Mouse (Mus musculus) v-Abl transformed pro-B cells (cell line): ENCODE results near the gene Chrm5.
"Not testable (repeated sequence)": the region's sequence is repeated elsewhere in the genome, so short reads cannot be mapped to it uniquely, and the experiment has no call there.

Source experiments
- in situ Hi-C, 2 experiments: fragments of 400-800 bp; cut with MboI; formaldehyde crosslinking; loops; one replicate each; pipeline ENCODE4 v1.15.1; 2025; ENCODE audit not compliant: unreplicated experiment in 2 of 2

Chrm5 gene

GRCm38 (mm10) chr2:112484886-112485285 is 4.3 kb upstream of the Chrm5 start:
- in situ Hi-C loops: loop anchor here (5.0 to 10.0 kb wide), 3 partner anchors 108 to 290 kb away; partner anchors contain the start of genes Gm21985 (in 1 of the 2), Katnbl1 (in 1 of the 2), Nop10 (in 1 of the 2) and Slc12a6 (in 1 of the 2)

DNA sequence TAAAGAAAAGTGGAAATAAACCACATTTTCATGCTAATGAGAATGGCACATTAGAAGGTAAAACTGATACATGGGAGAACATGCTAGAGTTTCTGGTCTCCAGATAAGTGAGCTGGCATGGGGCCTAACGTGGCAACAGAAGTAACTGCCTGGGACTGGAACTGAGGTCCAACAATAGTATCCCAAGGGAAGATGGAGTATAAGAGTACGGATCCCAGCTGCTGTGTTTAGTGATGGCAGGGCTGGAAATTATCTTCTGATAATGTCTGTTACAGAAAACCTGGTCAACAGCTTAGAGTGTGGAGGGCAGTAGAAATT is 2.7 kb upstream of the Chrm5 start:
- in situ Hi-C loops: loop anchor here (5.0 to 10.0 kb wide), 3 partner anchors 106 to 288 kb away; partner anchors contain the start of genes Gm21985 (in 1 of the 2), Katnbl1 (in 1 of the 2), Nop10 (in 1 of the 2) and Slc12a6 (in 1 of the 2)

DNA sequence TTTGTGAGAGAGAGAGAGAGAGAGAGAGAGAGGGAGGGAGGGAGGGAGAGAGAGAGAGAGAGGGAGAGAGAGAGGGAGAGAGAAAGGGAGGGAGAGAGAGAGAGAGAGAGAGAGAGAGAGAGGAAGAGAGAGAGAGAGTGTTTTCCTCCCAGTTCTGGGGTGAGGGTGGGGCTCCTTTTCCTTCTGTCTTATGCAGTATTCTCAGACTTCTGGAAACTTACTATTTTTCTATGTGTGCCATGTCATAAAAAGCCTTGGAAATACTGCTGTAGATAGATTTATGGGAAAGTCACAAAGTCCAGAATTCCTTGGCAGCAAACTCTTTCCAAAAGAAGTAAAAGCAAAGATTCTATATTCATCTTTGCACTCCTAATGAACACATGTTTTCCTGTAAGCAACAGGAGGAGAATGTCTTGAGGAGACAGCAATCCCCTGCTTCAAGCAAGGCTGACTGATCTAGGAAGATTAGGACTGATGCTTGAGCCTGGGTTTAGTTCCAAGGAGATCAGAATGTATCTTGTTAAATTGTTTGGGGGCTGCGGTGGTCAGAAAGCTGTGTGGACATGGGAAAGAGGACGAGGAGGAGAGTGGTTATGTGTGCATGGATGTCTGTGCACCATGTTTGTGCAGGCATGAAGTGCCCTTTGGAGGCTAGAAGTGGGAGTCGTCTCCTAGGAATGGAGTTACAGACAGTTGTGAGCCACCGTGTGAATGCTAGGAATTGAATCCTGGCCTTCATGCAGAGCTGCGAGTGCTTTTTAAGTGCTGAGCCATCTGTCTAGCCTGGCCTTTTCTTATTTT is 2.2 kb upstream of the Chrm5 start:
- in situ Hi-C loops: loop anchor here (5.0 to 10.0 kb wide), 3 partner anchors 105 to 288 kb away; partner anchors contain the start of genes Gm21985 (in 1 of the 2), Katnbl1 (in 1 of the 2), Nop10 (in 1 of the 2) and Slc12a6 (in 1 of the 2)

- in situ Hi-C loops: loop anchor here (5.0 to 10.0 kb wide), 3 partner anchors 104 to 287 kb away; partner anchors contain the start of genes Gm21985 (in 1 of the 2), Katnbl1 (in 1 of the 2), Nop10 (in 1 of the 2) and Slc12a6 (in 1 of the 2)
Observed at GRCm38 (mm10) chr2:112481564-112481963, 995 bp upstream of the Chrm5 start.

DNA sequence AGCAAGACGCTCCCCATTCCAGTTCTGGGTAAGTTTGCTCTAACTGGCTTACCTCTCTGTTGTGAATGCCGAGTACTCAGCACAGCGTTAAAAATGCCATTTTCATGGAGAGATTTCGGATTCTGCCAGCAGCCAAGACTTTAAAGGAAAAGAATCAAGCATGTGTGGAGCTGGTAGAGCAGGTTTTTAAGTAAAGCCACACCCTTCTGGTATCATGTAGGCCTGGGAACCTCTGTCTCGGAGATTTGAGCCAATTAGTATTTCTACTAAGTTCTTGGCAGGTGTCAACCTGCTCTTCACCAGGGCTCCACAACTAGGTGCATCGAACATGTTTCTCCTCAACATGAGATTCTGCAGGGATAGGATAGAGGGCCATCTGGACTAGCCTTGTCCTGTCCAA is 4.0 kb downstream of the Chrm5 start:
- in situ Hi-C loops: loop anchor here (5.0 kb wide), 3 partner anchors 99 to 274 kb away; partner anchors contain the start of genes Katnbl1 (in 1 of the 2) and Nop10 (in 1 of the 2)

DNA sequence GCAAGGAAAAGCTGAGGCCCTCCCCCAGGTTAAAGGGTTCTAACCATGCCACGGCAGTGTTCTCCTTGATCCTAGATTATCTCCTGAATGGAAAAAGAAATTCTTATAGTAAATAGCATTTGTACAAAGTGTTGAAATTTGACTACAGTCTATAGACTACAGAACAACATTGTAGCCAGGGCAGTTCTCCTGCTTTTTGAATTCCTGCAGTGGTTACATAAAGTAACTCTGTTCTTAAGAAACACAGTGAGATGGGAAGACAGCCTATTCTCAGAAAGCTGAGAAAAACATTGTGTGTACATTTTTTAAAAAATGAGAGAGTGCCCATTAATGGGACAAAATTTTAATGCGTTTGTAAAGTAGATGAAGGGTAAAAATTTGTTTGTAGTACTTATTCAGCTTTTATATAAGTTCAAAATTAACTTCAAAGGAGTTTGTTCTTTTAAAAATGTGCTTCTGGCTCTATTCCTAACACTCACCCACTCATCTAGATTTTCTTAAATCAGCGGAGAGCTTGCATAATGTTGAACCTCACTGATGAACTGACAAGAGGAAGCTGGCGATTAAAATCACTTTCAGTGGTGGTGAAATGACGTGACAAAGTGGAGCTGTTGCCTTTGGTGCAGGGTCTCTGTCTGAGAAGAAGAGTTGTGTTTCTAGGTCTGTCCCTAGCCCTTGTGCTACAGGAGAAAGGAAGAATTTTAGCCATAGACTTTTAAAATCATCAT is 5.4 kb downstream of the Chrm5 start:
- in situ Hi-C loops: loop anchor here (5.0 kb wide), 3 partner anchors 98 to 273 kb away; partner anchors contain the start of genes Katnbl1 (in 1 of the 2) and Nop10 (in 1 of the 2)

- in situ Hi-C loops: no loop called here
Observed at GRCm38 (mm10) chr2:112472076-112472475, 8.5 kb downstream of the Chrm5 start.

- in situ Hi-C loops: no loop called here
Observed at GRCm38 (mm10) chr2:112470961-112471381, 9.6 kb downstream of the Chrm5 start.

- in situ Hi-C loops: no loop called here
Observed at GRCm38 (mm10) chr2:112469542-112469941, 11.0 kb downstream of the Chrm5 start.

DNA sequence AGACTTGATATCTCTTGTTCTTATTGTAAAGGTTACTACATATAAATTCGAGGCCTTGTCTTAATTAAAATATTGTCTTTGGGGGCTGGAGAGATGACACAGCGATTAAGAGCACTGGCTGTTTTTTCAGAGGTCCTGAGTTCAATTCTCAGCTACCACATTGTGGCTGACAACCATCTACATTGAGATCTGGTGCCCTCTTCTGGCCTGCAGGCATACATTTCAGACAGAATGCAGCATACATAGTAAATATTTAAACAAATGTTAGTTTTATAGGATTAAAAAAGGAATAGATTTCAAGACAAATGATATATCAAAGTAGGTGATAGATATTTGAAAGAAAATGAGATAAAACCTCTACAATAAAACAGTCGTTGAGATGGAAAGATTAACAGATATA is 20.0 kb downstream of the Chrm5 start:
- in situ Hi-C loops: no loop called here

GRCm38 (mm10) chr2:112454862-112455564 is 25.6 kb downstream of the Chrm5 start, which contains the start of gene Emc7:
Gene Emc7 (plus strand): TSS chr2:112454997.
- in situ Hi-C loops: loop anchor here (5.0 to 10.0 kb wide), 2 partner anchors 190 to 193 kb away; partner anchors contain the start of genes Nop10 (in 2 of the 2), Gm21985 (in 1 of the 2) and Slc12a6 (in 1 of the 2)

- in situ Hi-C loops: loop anchor here (5.0 to 10.0 kb wide), 2 partner anchors 189 to 192 kb away; partner anchors contain the start of genes Nop10 (in 2 of the 2), Gm21985 (in 1 of the 2) and Slc12a6 (in 1 of the 2)
Observed at GRCm38 (mm10) chr2:112454125-112454861, 26.3 kb downstream of the Chrm5 start.

DNA sequence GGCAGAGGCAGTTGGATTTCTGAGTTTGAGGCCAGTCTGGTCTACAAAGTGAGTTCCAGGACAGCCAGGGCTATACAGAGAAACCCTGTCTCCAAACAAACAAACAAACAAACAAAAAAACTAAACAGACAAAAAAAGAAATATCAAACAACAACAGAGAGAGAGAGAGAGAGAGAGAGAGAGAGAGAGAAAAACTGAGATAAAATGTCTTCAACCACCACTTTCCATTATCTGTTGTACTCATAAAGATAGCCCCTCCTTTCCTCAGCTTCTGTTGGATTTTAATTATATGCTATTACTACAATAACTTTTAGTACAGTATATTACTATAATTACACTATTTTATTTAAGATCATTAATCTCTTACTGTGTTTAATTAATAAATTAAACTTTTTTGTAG is 28.1 kb downstream of the Chrm5 start:
- in situ Hi-C loops: loop anchor here (5.0 to 10.0 kb wide), 2 partner anchors 188 to 190 kb away; partner anchors contain the start of genes Nop10 (in 2 of the 2), Gm21985 (in 1 of the 2) and Slc12a6 (in 1 of the 2)

GRCm38 (mm10) chr2:112449597-112450296 is 30.8 kb downstream of the Chrm5 start:
- in situ Hi-C loops: loop anchor here (5.0 to 10.0 kb wide), 2 partner anchors 185 to 187 kb away; partner anchors contain the start of genes Nop10 (in 2 of the 2), Gm21985 (in 1 of the 2) and Slc12a6 (in 1 of the 2)

GRCm38 (mm10) chr2:112448510-112449059 is 32.0 kb downstream of the Chrm5 start:
- in situ Hi-C loops: no loop called here

- in situ Hi-C loops: not testable (repeated sequence)
Observed at GRCm38 (mm10) chr2:112448046-112448445, 32.5 kb downstream of the Chrm5 start.

GRCm38 (mm10) chr2:112445511-112445910 is 35.1 kb downstream of the Chrm5 start:
- in situ Hi-C loops: no loop called here

DNA sequence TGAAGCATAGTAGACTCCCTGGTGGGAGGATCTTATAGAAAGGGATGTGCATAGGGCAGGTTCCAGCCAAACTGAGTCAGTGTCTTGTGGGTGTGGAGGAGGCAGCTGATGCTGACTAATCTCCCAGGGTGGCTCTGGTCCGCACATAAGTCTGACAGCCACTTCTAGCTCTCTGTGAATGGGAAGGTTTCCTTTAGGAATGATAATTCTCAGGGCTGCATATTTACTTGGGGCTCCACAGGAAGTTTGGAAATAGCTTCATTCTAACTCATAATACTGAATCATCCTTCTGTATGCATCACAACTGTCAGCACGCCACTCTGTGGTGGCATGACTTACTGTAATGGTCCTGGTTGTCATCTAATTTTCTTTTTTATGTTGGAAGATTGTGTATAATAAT is 37.1 kb downstream of the Chrm5 start:
- in situ Hi-C loops: no loop called here
